Mouse (Mus musculus): ENCODE results near the gene Pitpnm2. TPM values are rescaled to one million over a fixed set of nuclear protein-coding genes. Genes with fewer than 3 reads are reported as not detected.

The Pitpnm2 gene
- polyA plus RNA-seq, 1 experiment from 2014 or later = 1.5 TPM

DNA sequence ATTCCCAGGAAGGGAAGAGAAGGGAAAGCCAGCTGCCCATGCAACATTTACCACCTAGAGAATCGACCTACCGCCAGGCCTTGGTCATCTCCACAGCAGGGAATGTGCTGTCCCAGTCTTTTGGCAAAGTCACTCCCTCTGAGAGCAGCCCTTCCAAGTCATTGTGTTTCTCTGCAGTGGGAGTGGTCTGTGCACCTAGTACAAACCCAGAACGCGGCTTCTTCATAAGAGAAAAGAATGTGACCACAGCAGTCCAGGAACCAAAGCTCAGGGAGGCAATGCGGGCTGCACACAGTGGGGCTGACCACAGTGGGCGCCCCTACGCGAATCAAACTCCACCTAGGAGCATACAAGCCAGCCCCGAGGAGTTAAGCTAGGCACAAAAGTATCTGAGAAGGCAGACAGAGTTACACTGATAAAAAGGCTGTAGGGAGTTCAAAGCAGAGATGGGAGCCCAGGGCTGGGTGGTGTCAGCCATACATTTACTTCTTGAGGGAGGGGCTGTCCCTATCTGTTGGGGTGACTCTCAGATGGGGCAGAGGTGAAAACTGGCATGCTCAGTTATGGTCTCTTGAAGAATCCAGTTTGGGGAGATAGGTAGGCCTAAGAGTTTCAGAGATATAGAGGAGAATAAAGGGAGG, 1.5 kb downstream of the Pitpnm2 start:
- Histone ChIP-seq H3K27ac (replicated peaks) (peak overlapping the region; percentile 80), H3K4me1 (replicated peaks) (peaks cover 46% of the 10 kb centered on the region), H3K9ac (peak overlapping the region; percentile 66; the same call in 1 of the 2 replicates), H3K4me3 (replicated peaks) (peak overlapping the region; percentile 71), H3K27me3 (peaks cover 3% of the 10 kb centered on the region; the same call in 1 of the 2 replicates), H3K4me2 (peak overlapping the region; percentile 91), H3K9me3 (replicated peaks) (no peaks in the 10 kb centered on the region), H3K36me3 (replicated peaks) (peaks cover 23% of the 10 kb centered on the region)
- ATAC-seq (ENCODE audit: insufficient read depth) = peak; percentile 47
- 27% methylated on average over 9 of the region's 9 CpGs for WGBS (ENCODE audit: insufficient replicate concordance)

- H3K4me2 ChIP-seq = peak overlapping the region; percentile 91
- peak overlapping the region; percentile 80; the same call in 1 of the 2 replicates for H3K27ac ChIP-seq (replicated peaks)
- no peak overlapping the region for H3K4me3 ChIP-seq (replicated peaks)
- H3K27me3 ChIP-seq = peaks cover 3% of the 10 kb centered on the region; the same call in 1 of the 2 replicates
- H3K9ac ChIP-seq = no peak overlapping the region
- no peak for ATAC-seq (ENCODE audit: insufficient read depth)
- no peaks in the 10 kb centered on the region for H3K9me3 ChIP-seq (replicated peaks)
- peaks cover 23% of the 10 kb centered on the region for H3K36me3 ChIP-seq (replicated peaks)
- peaks cover 54% of the 10 kb centered on the region for H3K4me1 ChIP-seq (replicated peaks)
- WGBS (ENCODE audit: insufficient replicate concordance) = 36% methylated on average over 7 of the region's 7 CpGs
These were observed 2.3 kb downstream of the Pitpnm2 start for GRCm38 (mm10) chr5:124247296-124247695.

DNA sequence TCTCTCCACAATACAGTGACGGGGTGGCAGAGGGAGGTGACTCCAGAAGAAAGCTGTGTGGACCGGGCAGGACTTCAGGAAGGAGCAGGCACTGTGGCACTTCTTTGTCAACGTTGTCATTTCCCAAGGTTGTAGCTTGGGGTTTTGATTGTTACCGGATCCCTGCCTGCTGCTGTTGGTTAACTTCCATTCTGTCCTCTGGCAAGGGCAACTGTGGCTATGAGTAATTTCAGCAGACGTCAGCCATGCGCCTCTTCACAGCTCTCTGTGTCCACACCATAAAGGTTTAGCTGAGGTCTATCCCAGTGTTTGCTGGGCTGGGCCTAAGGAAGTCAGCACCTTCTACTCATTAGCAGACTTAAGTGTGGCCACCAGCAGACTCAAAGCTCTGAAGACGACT, 4.7 kb downstream of the Pitpnm2 start:
- WGBS (ENCODE audit: insufficient replicate concordance) = 79% methylated on average over 7 of the region's 7 CpGs
- Histone ChIP-seq H3K27me3 (peaks cover under 1% of the 10 kb centered on the region; the same call in 1 of the 2 replicates), H3K27ac (replicated peaks) (no peak overlapping the region), H3K4me1 (replicated peaks) (peaks cover 61% of the 10 kb centered on the region), H3K9ac (no peak overlapping the region), H3K4me3 (replicated peaks) (no peak overlapping the region), H3K9me3 (replicated peaks) (no peaks in the 10 kb centered on the region), H3K36me3 (replicated peaks) (peaks cover 23% of the 10 kb centered on the region), H3K4me2 (no peak overlapping the region)
- ATAC-seq (ENCODE audit: insufficient read depth) = no peak

GRCm38 (mm10) chr5:124244449-124244848, 5.1 kb downstream of the Pitpnm2 start:
- Histone ChIP-seq H3K36me3 (replicated peaks) (peaks cover 23% of the 10 kb centered on the region), H3K9me3 (replicated peaks) (no peaks in the 10 kb centered on the region), H3K27me3 (no peaks in the 10 kb centered on the region; the same call in 1 of the 2 replicates), H3K4me3 (replicated peaks) (no peak overlapping the region), H3K9ac (no peak overlapping the region), H3K4me2 (no peak overlapping the region), H3K4me1 (replicated peaks) (peaks cover 59% of the 10 kb centered on the region), H3K27ac (replicated peaks) (no peak overlapping the region)
- WGBS (ENCODE audit: insufficient replicate concordance) = 82% methylated on average over 8 of the region's 8 CpGs
- no peak for ATAC-seq (ENCODE audit: insufficient read depth)

DNA sequence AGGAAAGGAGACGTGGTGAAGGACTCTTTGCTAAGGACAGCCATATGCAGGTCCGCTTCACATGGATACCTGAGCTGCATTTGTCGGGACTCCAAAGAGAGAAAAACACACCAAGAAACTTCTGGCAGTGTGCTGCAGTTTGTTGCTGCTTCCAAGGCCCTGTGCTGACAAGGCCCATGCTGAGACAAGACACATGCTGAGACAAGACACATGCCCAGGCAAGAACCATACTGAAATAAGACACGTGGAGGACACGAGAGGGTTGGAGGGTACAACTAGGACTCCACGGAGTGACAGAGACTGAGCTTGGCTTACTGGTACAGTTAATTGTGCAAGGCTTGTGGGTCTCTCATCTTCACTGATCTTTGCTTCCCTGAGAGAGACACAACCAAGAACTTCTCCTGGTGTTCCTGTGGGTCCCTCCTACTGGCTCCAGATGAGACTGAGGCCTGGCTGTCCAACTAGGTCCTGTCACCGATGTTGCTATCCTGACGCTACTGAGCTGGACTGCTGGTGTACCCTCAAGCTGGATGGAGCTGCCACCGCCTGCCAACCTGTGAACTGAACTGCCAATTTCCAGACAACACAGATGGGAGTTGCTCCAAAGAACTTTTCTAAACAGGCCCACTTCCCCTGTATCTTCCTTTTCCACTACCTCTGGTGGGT, 6.2 kb downstream of the Pitpnm2 start:
- H3K27me3 ChIP-seq = no peaks in the 10 kb centered on the region
- no peaks in the 10 kb centered on the region for H3K9me3 ChIP-seq (replicated peaks)
- H3K36me3 ChIP-seq (replicated peaks) = peaks cover 23% of the 10 kb centered on the region
- no peak overlapping the region for H3K4me2 ChIP-seq
- ATAC-seq (ENCODE audit: insufficient read depth) = no peak
- H3K27ac ChIP-seq (replicated peaks) = no peak overlapping the region
- H3K4me3 ChIP-seq (replicated peaks) = no peak overlapping the region
- no peak overlapping the region for H3K9ac ChIP-seq
- 79% methylated on average over 9 of the region's 9 CpGs for WGBS (ENCODE audit: insufficient replicate concordance)
- H3K4me1 ChIP-seq (replicated peaks) = peaks cover 49% of the 10 kb centered on the region

GRCm38 (mm10) chr5:124241686-124242444, 7.7 kb downstream of the Pitpnm2 start:
- Histone ChIP-seq H3K4me3 (replicated peaks) (no peak overlapping the region), H3K9ac (no peak overlapping the region), H3K4me2 (no peak overlapping the region), H3K4me1 (replicated peaks) (peaks cover 39% of the 10 kb centered on the region), H3K27ac (replicated peaks) (no peak overlapping the region), H3K27me3 (no peaks in the 10 kb centered on the region), H3K36me3 (replicated peaks) (peaks cover 23% of the 10 kb centered on the region), H3K9me3 (replicated peaks) (no peaks in the 10 kb centered on the region)
- no peak for ATAC-seq (ENCODE audit: insufficient read depth)
- 40% methylated on average over 10 of the region's 10 CpGs for WGBS (ENCODE audit: insufficient replicate concordance)

GRCm38 (mm10) chr5:124240841-124241685, 8.5 kb downstream of the Pitpnm2 start:
- Histone ChIP-seq H3K36me3 (replicated peaks) (peaks cover 17% of the 10 kb centered on the region), H3K27ac (replicated peaks) (no peak overlapping the region), H3K9ac (no peak overlapping the region), H3K4me3 (replicated peaks) (no peak overlapping the region), H3K4me2 (no peak overlapping the region), H3K4me1 (replicated peaks) (peaks cover 42% of the 10 kb centered on the region), H3K27me3 (no peaks in the 10 kb centered on the region), H3K9me3 (replicated peaks) (no peaks in the 10 kb centered on the region)
- WGBS (ENCODE audit: insufficient replicate concordance) = 61% methylated on average over 22 of the region's 22 CpGs
- ATAC-seq (ENCODE audit: insufficient read depth) = no peak

DNA sequence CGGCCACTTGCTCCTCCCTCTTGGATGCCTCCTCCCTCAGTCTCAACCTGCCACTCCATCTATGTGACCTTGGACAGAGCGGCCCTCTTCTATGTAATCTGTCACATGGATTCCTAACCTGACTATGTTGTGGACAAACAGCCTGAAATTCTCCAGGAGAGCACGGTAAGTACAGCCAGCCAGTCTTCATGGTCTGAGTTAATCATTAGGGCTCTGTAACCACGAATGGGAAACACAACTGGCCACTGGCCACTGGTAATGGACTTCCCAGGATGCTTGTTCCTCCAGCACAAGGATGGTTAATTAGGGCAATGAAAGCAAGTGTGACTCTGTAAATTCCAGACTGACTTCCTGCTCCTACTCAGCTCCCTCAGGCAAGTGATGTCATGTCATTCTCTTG, 13.4 kb downstream of the Pitpnm2 start:
- no peaks in the 10 kb centered on the region for H3K27me3 ChIP-seq
- no peak overlapping the region for H3K4me2 ChIP-seq
- H3K27ac ChIP-seq (replicated peaks) = peak overlapping the region; percentile 72
- H3K9ac ChIP-seq = no peak overlapping the region
- WGBS (ENCODE audit: insufficient replicate concordance) = 61% methylated on average over 4 of the region's 4 CpGs
- no peaks in the 10 kb centered on the region for H3K36me3 ChIP-seq (replicated peaks)
- H3K4me1 ChIP-seq (replicated peaks) = peaks cover 55% of the 10 kb centered on the region
- H3K9me3 ChIP-seq (replicated peaks) = no peaks in the 10 kb centered on the region
- peak; percentile 40; the same call in 1 of the 2 replicates for ATAC-seq (ENCODE audit: insufficient read depth)
- no peak overlapping the region for H3K4me3 ChIP-seq (replicated peaks)

GRCm38 (mm10) chr5:124234778-124235177, 14.8 kb downstream of the Pitpnm2 start:
- H3K9me3 ChIP-seq (replicated peaks) = no peaks in the 10 kb centered on the region
- no peak overlapping the region for H3K4me3 ChIP-seq (replicated peaks)
- no peak for ATAC-seq (ENCODE audit: insufficient read depth)
- H3K27me3 ChIP-seq = no peaks in the 10 kb centered on the region
- no peaks in the 10 kb centered on the region for H3K36me3 ChIP-seq (replicated peaks)
- peaks cover 55% of the 10 kb centered on the region for H3K4me1 ChIP-seq (replicated peaks)
- no peak overlapping the region for H3K4me2 ChIP-seq
- no peak overlapping the region for H3K9ac ChIP-seq
- 82% methylated on average over 6 of the region's 6 CpGs for WGBS (ENCODE audit: insufficient replicate concordance)
- peak overlapping the region; percentile 82 for H3K27ac ChIP-seq (replicated peaks)

DNA sequence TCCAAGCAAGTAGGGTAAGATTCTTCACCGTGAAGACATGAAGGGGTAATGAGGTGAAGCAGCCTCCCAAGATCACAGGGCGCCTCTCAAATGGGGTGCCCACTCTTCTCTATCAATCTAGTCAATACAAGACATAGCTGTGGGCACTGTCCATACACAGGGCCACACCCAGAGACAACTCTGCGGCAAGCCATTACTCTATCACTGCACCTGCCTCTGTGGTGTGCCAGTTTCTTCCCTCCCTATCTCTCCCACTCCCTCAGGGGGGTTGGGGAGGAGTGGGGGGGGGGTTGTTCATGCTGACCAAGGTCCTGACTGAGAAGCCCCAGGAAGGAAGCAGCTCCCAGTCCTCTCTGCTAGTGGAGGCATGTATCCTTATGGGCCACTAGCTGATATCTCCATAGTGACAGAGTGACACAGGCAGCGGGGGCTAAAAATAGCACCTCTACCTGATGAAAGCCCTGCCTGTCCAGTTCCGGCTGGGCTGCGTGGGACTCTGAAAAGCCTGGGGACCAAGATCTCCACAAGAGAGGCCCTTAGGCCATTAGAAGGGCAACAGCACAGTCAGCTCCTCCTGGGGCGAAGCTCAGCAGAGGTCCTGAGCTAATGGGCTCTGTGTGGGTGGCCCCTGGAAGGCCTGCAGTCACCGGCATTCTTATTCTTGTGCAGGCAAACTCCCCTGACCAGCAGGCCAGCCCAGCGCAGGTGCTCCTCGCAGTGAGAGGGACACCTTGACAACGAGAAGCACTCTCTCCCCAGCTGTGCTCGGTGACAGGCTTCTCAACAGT, 15.5 kb downstream of the Pitpnm2 start:
- Histone ChIP-seq H3K27ac (replicated peaks) (peak overlapping the region; percentile 82), H3K36me3 (replicated peaks) (no peaks in the 10 kb centered on the region), H3K4me3 (replicated peaks) (no peak overlapping the region), H3K4me1 (replicated peaks) (peaks cover 55% of the 10 kb centered on the region), H3K4me2 (no peak overlapping the region), H3K9ac (no peak overlapping the region), H3K9me3 (replicated peaks) (no peaks in the 10 kb centered on the region), H3K27me3 (no peaks in the 10 kb centered on the region)
- WGBS (ENCODE audit: insufficient replicate concordance) = 54% methylated on average over 12 of the region's 12 CpGs
- no peak for ATAC-seq (ENCODE audit: insufficient read depth)

Data from liver, embryonic 15.5 days (tissue).